Mouse (Mus musculus) lung, postnatal 0 days (tissue): ENCODE results near the gene Cst3.

Experiments used
- CTCF ChIP-seq: IDR thresholded peaks from 2 replicates; pipeline ENCODE4 v1.5.1; 2016; ENCODE audit warnings: antibody characterized with exemption, mild to moderate bottlenecking
- EP300 ChIP-seq: IDR thresholded peaks from 2 replicates; pipeline ENCODE4 v1.6.1; 2016; ENCODE audit warnings: antibody characterized with exemption, mild to moderate bottlenecking, control low read depth

DNA sequence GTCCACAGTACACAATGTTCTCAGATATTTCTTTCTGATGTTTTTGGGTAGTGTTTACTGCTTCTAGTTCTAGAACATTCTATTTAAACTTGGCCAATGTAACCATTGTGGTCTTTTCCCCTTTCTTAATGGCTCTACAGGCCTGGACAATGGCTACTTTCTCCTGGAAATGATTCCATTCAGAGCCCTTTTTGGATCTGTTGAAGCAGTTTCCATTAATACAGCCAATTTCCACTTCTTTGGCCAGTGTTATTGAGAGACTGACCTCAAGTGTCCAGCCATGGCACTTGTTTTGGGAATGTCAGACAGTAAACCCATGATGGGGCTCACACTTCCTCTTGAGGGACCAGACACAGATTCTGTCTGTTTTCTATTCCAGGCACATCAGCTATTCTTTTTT is 13.8 kb downstream of the Cst3 start:
- TF ChIP-seq CTCF (no peak), EP300 (0 out of 2 replicates have a peak, but pooled peaks have one; percentile 15)
